In genomic region chr16:91618511-91619501, GRCm38 (mm10) we compare ENCODE assay signal across 8 mouse cellular contexts. TPM values are rescaled to one million over a fixed set of nuclear protein-coding genes. Genes with fewer than 3 reads are reported as not detected.
DNase-seq lines count a peak whose midpoint lies in the region; ATAC-seq and TF ChIP-seq lines count a peak whose summit lies in the region.

Gene Dnajc28 (minus strand): TSS chr16:91619026.

- TF ChIP-seq POLR2A in kidney, adult 2 months (IDR thresholded peaks at IDR 0.05; ENCODE audit: low read depth, low read length): no peak

- peak within 1 kb of the TSS; percentile 72 for H3K9ac ChIP-seq in embryonic facial prominence, embryonic 12.5 days
- peak within 1 kb of the TSS; percentile 75 for H3K9ac ChIP-seq in limb, embryonic 12.5 days (replicated peaks)
- H3K9ac ChIP-seq in midbrain, embryonic 14.5 days (replicated peaks; ENCODE audit: low read length): peak within 1 kb of the TSS; percentile 75

- no peak within 1 kb of the TSS for H3K27ac ChIP-seq in embryonic facial prominence, embryonic 12.5 days
- 0 out of 2 replicates have a peak within 1 kb of the TSS, but pooled peaks have one; percentile 7 for H3K27ac ChIP-seq in kidney, adult 2 months (ENCODE audit: insufficient read depth, low read depth, low read length)
- H3K27ac ChIP-seq in limb, embryonic 12.5 days: no peak within 1 kb of the TSS
- H3K27ac ChIP-seq in midbrain, embryonic 14.5 days (replicated peaks; ENCODE audit: low read depth, low read length): peak within 1 kb of the TSS; percentile 38; the same call in 1 of the 2 replicates

- H3K9me3 ChIP-seq in embryonic facial prominence, embryonic 12.5 days: no peaks in the 10 kb centered on the region
- no peaks in the 10 kb centered on the region for H3K9me3 ChIP-seq in limb, embryonic 12.5 days
- no peaks in the 10 kb centered on the region for H3K9me3 ChIP-seq in midbrain, embryonic 14.5 days (ENCODE audit: control insufficient read depth, low read length)

- peak within 1 kb of the TSS; percentile 67 for H3K4me3 ChIP-seq in embryonic facial prominence, embryonic 12.5 days
- peak within 1 kb of the TSS; percentile 66 for H3K4me3 ChIP-seq in kidney, adult 2 months (ENCODE audit: insufficient read depth, low read depth, low read length)
- H3K4me3 ChIP-seq in limb, embryonic 12.5 days (replicated peaks): peak within 1 kb of the TSS; percentile 69
- H3K4me3 ChIP-seq in midbrain, embryonic 14.5 days (replicated peaks; ENCODE audit: low read depth, low read length): peak within 1 kb of the TSS; percentile 67

- H3K4me1 ChIP-seq in embryonic facial prominence, embryonic 12.5 days: no peaks in the 10 kb centered on the region
- H3K4me1 ChIP-seq in kidney, adult 2 months (ENCODE audit: control insufficient read depth, insufficient read depth, low read length): no peaks in the 10 kb centered on the region
- H3K4me1 ChIP-seq in limb, embryonic 12.5 days (replicated peaks): no peaks in the 10 kb centered on the region
- H3K4me1 ChIP-seq in midbrain, embryonic 14.5 days (ENCODE audit: control insufficient read depth, insufficient read depth, low read length): peaks cover 4% of the 10 kb centered on the region; the same call in 1 of the 2 replicates

- no peaks in the 10 kb centered on the region for H3K27me3 ChIP-seq in embryonic facial prominence, embryonic 12.5 days
- H3K27me3 ChIP-seq in kidney, adult 2 months (replicated peaks; ENCODE audit: control insufficient read depth, insufficient read depth, low read length): no peaks in the 10 kb centered on the region
- 0 out of 2 replicates have a peak, but pooled peaks cover 3% of the 10 kb centered on the region for H3K27me3 ChIP-seq in limb, embryonic 12.5 days
- H3K27me3 ChIP-seq in midbrain, embryonic 14.5 days (ENCODE audit: control insufficient read depth, insufficient read depth, low read length): no peaks in the 10 kb centered on the region

- H3K36me3 ChIP-seq in embryonic facial prominence, embryonic 12.5 days: peaks cover 41% of the 10 kb centered on the region
- H3K36me3 ChIP-seq in kidney, adult 2 months (ENCODE audit: control insufficient read depth, insufficient read depth, low read length): peaks cover 2% of the 10 kb centered on the region; the same call in 1 of the 2 replicates
- H3K36me3 ChIP-seq in limb, embryonic 12.5 days: peaks cover 42% of the 10 kb centered on the region
- H3K36me3 ChIP-seq in midbrain, embryonic 14.5 days (ENCODE audit: control insufficient read depth, insufficient read depth, low read length): peaks cover 39% of the 10 kb centered on the region

- peak; percentile 67 to 71 for DNase-seq in urinary bladder, adult 18-20 months (ENCODE audit: low spot score in 2 of 2)
- DNase-seq in urinary bladder, postnatal 10 days (ENCODE audit: low spot score): no peak
- DNase-seq in heart, adult 18-20 months: peak; percentile 89 to 90
- DNase-seq in kidney, adult 2 months: peak; percentile 89
- peak; percentile 92 for DNase-seq in midbrain, embryonic 14.5 days
- peak; percentile 69 to 78 for DNase-seq in spleen, adult 18-20 months

- no peak for TF ChIP-seq CTCF in kidney, adult 2 months (conservative IDR thresholded peaks at IDR 0.05; ENCODE audit: insufficient read depth, insufficient read length, low read depth, low read length)

- peak; percentile 81 for ATAC-seq in embryonic facial prominence, embryonic 12.5 days (ENCODE audit: insufficient number of reproducible peaks, insufficient read depth, low FRiP score, low TSS enrichment)
- ATAC-seq in limb, embryonic 12.5 days (ENCODE audit: insufficient number of reproducible peaks, insufficient read depth, low FRiP score, low TSS enrichment, low read depth): peak; percentile 90
- peak; percentile 91 for ATAC-seq in midbrain, embryonic 14.5 days (ENCODE audit: low FRiP score, low TSS enrichment)

- WGBS in embryonic facial prominence, embryonic 12.5 days: 9% methylated on average over 39 of the region's 39 CpGs
- WGBS in kidney, adult 2 months: 10% methylated on average over 39 of the region's 39 CpGs
- 10% methylated on average over 39 of the region's 39 CpGs for WGBS in limb, embryonic 12.5 days
- 10% methylated on average over 39 of the region's 39 CpGs for WGBS in midbrain, embryonic 14.5 days

- peak within 1 kb of the TSS; percentile 86 for H3K4me2 ChIP-seq in embryonic facial prominence, embryonic 12.5 days (replicated peaks)
- peak within 1 kb of the TSS; percentile 81 for H3K4me2 ChIP-seq in limb, embryonic 12.5 days
- H3K4me2 ChIP-seq in midbrain, embryonic 14.5 days (ENCODE audit: low read length): peak within 1 kb of the TSS; percentile 72

RNA-seq across cellular contexts. Expression of gene Dnajc28, which starts in this region (rescaled TPM):
- polyA plus RNA-seq in embryonic facial prominence, embryonic 12.5 days (2016; fragmentation: Nextera tagmentation; extraction: Ambion mirVana): 4.8 and 5.4 TPM in 2 replicates
- total RNA-seq in heart, adult 18-20 months (2021): 10 to 100 TPM; 35.1 to 40.1 TPM
- 3.9 and 5.9 TPM in 2 replicates for polyA plus RNA-seq in kidney, adult 2 months (2012; rRNA removed)
- polyA plus RNA-seq in limb, embryonic 12.5 days (2016; fragmentation: Nextera tagmentation; extraction: Ambion mirVana): 4.2 and 4.9 TPM in 2 replicates
- 6.3 and 8.7 TPM in 2 replicates for polyA plus RNA-seq in midbrain, embryonic 14.5 days (2014; fragmentation: Nextera tagmentation; extraction: Ambion mirVana)

Comparison
In these comparisons a context has a peak if more than half of its experiments do, and no peak if none do; other contexts are left out.
1. H3K27ac ChIP-seq: peak in kidney, adult 2 months (single experiment) and midbrain, embryonic 14.5 days (single experiment); none in embryonic facial prominence, embryonic 12.5 days (single experiment) and limb, embryonic 12.5 days (single experiment).
2. Peak in every context shown above with its lines, with median percentiles within 50 percentile points of each other: ATAC-seq, H3K4me2 ChIP-seq, H3K4me3 ChIP-seq and H3K9ac ChIP-seq.